Mouse (Mus musculus) adrenal gland, postnatal 14 days (tissue): ENCODE measurements at regions not wholly inside any gene's neighbourhood (a gene's known extent, or its start where the extent isn't known, plus 50 kb on each side); places are given as distances from the start of the nearest gene placed in this dataset.
"Not testable (repeated sequence)": the region's sequence is repeated elsewhere in the genome, so short reads cannot be mapped to it uniquely, and the experiment has no call there.

Experiments
- DNase-seq: peaks from one replicate; pipeline ENCODE4 v3.0.0; 2021; ENCODE audit warnings: mixed read lengths

- no peak for DNase-seq
These were observed 125.4 kb upstream of the Dapk1 start for GRCm38 (mm10) chr13:60476366-60476765.

DNA sequence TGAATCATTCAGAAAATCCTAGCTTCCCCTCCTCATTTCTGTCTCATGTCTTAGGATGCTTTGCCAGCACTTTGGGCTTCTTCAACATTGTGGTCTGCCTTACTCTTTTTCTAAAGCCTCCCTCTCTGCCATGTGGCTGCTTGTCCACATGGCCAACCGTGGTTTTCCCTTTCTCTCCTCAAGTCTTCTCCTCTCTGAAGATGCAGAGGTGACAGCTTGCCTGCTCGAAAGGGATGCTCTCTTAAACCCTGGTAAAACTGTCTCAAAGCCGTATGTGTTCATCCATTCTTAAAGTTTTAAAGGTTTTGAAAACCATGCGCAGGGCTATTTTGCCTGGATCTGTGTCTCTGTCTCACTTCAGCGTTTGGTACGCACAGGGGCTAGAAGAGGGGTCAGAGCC is 123.4 kb upstream of the Dapk1 start:
- no peak for DNase-seq

DNA sequence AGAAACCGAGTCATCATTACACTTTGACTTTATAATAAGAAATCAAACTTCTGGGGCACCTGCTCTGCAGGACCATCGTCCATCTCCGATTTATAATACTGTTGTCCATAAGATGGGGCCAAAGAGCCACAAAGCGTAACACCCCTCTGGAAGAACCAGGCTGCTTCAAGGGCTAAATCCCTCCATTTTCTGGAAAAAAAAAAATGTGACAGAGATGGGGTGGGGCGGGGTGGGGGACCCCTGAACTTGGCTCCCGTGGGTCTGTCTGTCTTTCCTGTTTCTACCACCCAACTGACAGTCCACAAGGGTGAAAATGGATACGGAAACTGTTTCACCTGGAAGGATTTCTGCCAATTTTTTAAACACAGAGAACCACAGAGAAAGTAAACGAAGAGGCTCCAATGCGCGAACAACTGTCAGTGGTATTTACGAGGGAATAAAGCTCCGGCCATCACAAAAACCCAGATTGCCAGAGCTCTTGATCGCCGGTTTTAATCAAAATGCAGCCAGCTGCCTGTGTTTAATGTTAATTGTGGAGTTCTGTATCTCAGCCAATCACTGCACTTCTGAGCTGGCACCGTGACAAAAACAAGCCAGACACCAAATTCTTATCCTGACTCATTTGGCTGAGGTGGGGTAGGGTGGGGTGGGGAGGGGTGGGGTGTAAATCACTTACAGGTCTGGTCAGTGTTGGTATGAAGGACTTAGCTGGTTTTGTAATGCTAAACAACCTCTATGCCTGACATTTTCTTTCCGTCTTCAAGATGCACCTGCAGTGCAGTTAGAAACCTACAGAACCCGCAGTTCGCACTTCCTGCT is 122.5 kb upstream of the Dapk1 start:
- DNase-seq, result peak; percentile 68

GRCm38 (mm10) chr13:60479862-60480730 is 121.7 kb upstream of the Dapk1 start:
- DNase-seq, result no peak

GRCm38 (mm10) chr13:60480731-60481431 is 120.9 kb upstream of the Dapk1 start:
- peak; percentile 17 for DNase-seq

DNA sequence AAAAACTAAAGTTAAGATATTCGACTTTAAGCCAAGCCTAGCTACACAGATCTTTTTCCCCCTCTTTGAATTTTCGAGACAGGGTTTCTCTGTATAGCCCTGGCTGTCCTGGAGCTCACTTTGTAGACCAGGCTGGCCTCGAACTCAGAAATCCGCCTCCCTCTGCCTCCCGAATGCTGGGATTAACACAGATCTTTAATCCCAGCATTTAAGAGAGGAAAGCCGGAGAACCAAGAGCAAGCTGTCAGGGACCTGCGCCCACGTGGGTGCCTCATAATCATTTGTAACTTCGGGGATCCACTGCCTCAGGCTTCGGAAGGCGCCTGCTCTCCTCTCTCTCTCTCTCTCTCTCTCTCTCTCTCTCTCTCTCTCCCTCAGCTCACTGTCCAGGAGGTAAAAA is 120.3 kb upstream of the Dapk1 start:
- DNase-seq, result not testable (repeated sequence)

- DNase-seq, result no peak
These were observed 119.8 kb upstream of the Dapk1 start for GRCm38 (mm10) chr13:60481946-60482345.

GRCm38 (mm10) chr13:60486105-60486504 is 115.6 kb upstream of the Dapk1 start:
- peak; percentile 63 for DNase-seq

DNA sequence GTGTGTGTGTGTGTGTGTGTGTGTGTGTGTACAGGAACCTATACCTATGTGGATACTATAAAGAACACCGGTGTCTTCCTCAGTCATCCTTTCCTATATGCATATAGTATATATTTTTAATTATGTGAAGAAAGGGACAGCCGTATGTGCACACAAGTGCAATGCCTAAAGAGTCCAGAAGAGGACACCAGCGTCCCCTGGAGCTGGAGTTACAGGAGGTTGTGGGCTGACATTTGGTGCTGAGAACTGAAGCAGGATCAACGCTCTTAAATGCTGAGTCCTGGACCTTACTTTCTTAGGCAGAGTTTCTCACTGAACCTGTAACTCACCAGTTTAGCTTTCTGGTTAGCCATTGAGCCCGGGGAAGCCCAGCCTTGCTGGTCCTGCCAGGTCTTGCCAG is 114.9 kb upstream of the Dapk1 start:
- DNase-seq, result no peak

DNA sequence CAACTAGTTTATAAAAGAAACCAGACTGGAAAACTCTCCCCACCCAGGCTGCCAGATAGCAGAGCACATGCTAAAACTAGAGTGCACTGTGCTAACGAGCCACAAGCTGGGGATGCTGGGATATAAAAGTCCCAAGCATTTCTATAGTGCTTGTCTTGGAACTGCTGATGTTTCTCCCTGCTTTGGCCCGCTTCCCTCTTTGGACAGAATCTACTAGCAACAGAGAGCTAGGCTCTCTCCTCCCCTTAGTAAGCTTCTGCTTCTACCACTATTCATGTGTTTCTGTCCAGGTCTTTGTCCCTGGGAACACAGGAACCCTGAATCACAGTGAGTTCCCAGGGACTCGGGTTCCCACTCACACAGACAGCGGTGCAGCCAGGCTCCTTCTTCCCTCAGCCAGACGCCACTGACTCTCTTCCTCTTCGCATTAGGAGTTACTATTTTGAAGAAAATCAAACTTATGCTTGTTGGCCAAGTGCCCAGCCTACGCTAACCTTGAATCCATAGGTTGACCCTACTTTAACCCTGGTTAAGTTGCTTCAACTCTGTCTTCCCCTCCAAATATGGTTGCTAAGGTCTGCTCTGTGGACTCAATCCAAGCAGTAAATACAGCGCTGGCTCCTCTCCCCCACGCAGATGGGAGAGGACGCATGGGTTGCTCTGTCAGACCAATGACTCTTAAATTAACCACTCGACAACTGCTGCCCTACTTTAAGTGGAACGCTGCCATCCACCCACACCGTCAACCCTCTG is 113.4 kb upstream of the Dapk1 start:
- peak; percentile 43 for DNase-seq

GRCm38 (mm10) chr13:60488884-60489265 is 112.9 kb upstream of the Dapk1 start:
- no peak for DNase-seq

DNA sequence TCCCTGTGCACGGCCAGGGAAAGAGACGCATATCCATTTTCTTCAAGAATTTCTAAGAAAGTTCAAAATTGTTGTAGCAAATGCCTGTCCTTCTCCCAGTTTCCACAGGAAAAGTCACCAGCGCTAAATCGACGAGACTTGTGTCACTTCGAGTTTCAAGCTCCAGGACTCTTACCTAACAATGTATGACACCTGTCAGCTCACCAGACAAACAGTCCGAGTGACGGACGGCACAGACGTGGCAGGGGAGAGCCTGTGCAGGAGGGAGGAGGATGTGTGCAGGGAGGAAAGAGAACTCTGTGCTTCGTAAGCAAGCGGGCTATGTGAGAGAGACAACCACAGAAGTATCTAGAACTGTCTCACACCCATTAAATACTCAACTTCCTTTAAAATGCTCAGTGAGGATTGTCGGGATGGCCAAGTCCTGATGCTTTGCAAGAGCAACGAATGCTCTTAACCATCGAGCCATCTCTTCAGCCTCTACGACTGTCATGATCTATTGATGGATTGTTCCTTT is 109.7 kb upstream of the Dapk1 start:
- DNase-seq, result no peak

GRCm38 (mm10) chr13:60493836-60494235 is 107.9 kb upstream of the Dapk1 start:
- DNase-seq, result peak; percentile 38

DNA sequence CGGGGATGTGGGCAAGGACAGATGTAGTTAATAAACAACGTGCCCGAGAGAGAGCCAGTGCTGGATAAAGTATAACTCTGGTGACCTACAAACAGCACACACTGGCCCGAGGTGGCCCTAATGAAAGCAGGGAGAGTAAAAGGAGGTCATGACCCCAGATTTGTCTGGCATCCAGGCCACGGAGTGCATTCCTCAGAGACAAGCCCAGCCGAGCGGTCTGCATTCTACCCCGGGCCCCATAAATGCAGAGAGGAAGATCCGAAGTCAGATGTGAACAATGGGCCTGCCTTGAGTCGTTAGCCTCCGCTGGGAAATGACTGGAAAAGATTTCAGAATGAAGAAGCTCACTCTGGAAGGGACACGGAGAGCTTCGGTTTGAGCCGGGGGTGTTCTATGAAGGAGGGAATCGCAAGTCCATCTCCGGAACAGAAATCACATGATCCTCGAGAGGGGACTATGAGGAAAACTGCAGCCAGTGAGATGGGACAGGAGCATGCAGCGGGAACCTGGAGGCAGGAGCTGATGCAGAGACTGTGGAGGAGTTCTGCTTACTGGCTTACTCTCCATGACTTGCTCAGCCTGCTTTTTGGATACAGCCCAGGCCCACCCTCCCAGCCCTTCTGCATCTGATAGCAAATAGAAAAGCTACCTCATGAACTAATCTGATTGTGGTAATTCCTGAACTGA is 103.9 kb upstream of the Dapk1 start:
- DNase-seq, result peak; percentile 44

DNA sequence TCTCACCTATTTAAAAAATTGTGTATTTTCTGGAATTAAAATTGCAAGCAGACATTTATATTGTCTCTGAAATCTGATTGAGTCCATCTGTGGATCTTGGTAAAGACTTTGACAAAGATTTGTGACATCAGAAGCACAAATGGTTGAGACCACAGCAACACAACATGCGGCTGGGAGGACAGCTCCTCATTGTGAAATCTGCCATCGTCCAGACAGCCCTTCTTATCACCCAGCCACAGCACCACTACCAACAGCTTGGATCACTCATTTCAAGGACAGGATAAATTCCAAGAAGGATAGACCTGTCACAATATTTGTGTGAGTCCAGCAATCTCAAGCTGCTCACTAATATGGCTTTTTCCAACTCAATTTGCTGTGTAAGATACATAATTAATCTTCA is 97.6 kb upstream of the Dapk1 start:
- DNase-seq, result no peak

- no peak for DNase-seq
These were observed 94.1 kb upstream of the Dapk1 start for GRCm38 (mm10) chr13:60507611-60508010.

DNA sequence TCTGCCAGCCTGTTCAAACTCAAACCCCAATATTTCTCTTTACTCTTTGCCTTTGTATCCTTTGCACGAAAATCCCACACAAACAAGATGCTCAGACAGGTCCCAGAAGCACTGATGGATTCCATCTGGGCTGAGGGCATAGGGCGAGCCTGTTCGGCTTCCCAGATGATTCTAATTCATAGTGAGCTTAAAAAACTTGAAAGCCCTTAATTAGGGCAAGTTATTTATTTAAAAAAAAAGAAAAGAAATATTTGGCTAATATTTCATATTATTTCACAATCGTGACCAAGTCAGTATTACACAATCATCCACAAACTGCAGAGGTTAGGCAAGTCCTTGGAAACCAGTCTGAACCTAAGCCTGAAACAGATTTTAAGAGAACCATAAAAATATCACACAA is 93.7 kb upstream of the Dapk1 start:
- no peak for DNase-seq

GRCm38 (mm10) chr13:60508856-60509255 is 92.9 kb upstream of the Dapk1 start:
- no peak for DNase-seq

DNA sequence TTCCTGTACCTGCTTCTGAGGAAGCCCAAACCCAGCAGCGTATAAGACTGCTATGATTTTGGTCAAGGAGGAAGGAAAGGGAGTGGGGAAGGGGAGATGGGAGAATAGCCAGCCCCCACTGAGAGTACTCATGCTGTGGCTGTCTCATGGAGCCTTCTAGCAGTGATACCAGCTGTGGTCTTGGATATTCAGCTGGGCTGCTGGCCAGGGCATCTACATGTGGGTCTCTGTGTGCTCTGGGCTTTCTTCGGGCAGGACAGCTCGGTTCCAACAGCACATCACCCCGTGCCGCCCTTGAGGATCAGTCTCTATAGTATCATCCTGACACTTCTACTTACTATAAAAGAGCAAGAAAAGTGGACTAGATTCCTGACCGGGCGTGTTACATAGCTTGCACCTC is 90.6 kb upstream of the Dapk1 start:
- DNase-seq, result no peak

- no peak for DNase-seq
These were observed 90.1 kb upstream of the Dapk1 start for GRCm38 (mm10) chr13:60511628-60512027.

GRCm38 (mm10) chr13:60513756-60514155 is 88.0 kb upstream of the Dapk1 start:
- DNase-seq, result no peak
